Mouse (Mus musculus) left cerebral cortex, postnatal 25 days (tissue): ENCODE results near the gene Mtmr11. TPM values are rescaled to one million over a fixed set of nuclear protein-coding genes. Genes with fewer than 3 reads are reported as not detected.
A peak's percentile ranks its signal among the peaks of the same experiment; 100 is the strongest.
"Not testable (repeated sequence)": the region's sequence is repeated elsewhere in the genome, so short reads cannot be mapped to it uniquely, and the experiment has no call there.

Experiments
- DNase-seq, 2 experiments: peaks; one replicate each; pipeline ENCODE4 v3.0.0; 2022; ENCODE audit warnings: low spot score in 2 of 2, mixed read lengths in 1 of 2
- intact Hi-C: fragments of 180-260 bp; cut with DNase I; formaldehyde crosslinking; loops from one replicate; pipeline ENCODE4 v1.15.1; 2025
- total RNA-seq, 2 experiments: library from RNA; stranded (reverse); gene quantifications; 2 replicates each; pipeline ENCODE4 v1.2.3; 2021

Mtmr11 gene
- total RNA-seq, 2 experiments from 2014 or later = 6.4 to 6.8 TPM

GRCm38 (mm10) chr3:96170976-96171545, 9.3 kb downstream of the Mtmr11 start:
- intact Hi-C loops = no loop called here

GRCm38 (mm10) chr3:96171583-96172196, 9.9 kb downstream of the Mtmr11 start:
- DNase-seq = peak in 1 of 2 experiments; percentile 78
- intact Hi-C loops = loop anchor here (2.0 kb wide), 1 partner anchor 67 kb away; the partner anchor contains the start of gene Otud7b

More at GRCm38 (mm10) chr3:96170976-96171545, 9.3 kb downstream of the Mtmr11 start:
- DNase-seq = no peak

GRCm38 (mm10) chr3:96172197-96173178, 10.7 kb downstream of the Mtmr11 start, which contains the start of gene Sf3b4:
Gene Sf3b4 (plus strand): TSS chr3:96172332.
- intact Hi-C loops = loop anchor here (2.0 kb wide), 1 partner anchor 68 kb away; the partner anchor contains the start of gene Otud7b
- peak; percentile 87 to 91 for DNase-seq

GRCm38 (mm10) chr3:96173185-96173584, 11.4 kb downstream of the Mtmr11 start:
- no peak for DNase-seq
- intact Hi-C loops = loop anchor here (2.0 kb wide), 1 partner anchor 68 kb away; the partner anchor contains the start of gene Otud7b

- intact Hi-C loops, DNase-seq: not testable (repeated sequence)
Measured at GRCm38 (mm10) chr3:96174042-96174441, 12.2 kb downstream of the Mtmr11 start.

- no peak for DNase-seq
- intact Hi-C loops = no loop called here
Measured at GRCm38 (mm10) chr3:96175251-96175650, 13.4 kb downstream of the Mtmr11 start.

GRCm38 (mm10) chr3:96178427-96178826, 16.6 kb downstream of the Mtmr11 start:
- intact Hi-C loops = no loop called here
- no peak for DNase-seq

- intact Hi-C loops = no loop called here
- no peak for DNase-seq
Measured at GRCm38 (mm10) chr3:96178902-96179301, 17.1 kb downstream of the Mtmr11 start.

- peak in 1 of 2 experiments; percentile 47 for DNase-seq
- intact Hi-C loops = no loop called here
Measured at GRCm38 (mm10) chr3:96179531-96179930, 17.7 kb downstream of the Mtmr11 start.

- peak; percentile 73 to 79 for DNase-seq
- intact Hi-C loops = no loop called here
Measured at GRCm38 (mm10) chr3:96180727-96181477, 19.1 kb downstream of the Mtmr11 start, which contains the start of gene Sv2a. Gene Sv2a (plus strand): TSS chr3:96181151.

GRCm38 (mm10) chr3:96181510-96182381, 19.9 kb downstream of the Mtmr11 start:
- intact Hi-C loops = no loop called here
- DNase-seq = peak in 1 of 2 experiments; percentile 69

- DNase-seq = peak in 1 of 2 experiments; percentile 81
- intact Hi-C loops = no loop called here
Measured at GRCm38 (mm10) chr3:96182382-96182776, 20.6 kb downstream of the Mtmr11 start.

- DNase-seq = no peak
- intact Hi-C loops = no loop called here
Measured at GRCm38 (mm10) chr3:96192977-96193376, 31.2 kb downstream of the Mtmr11 start.

GRCm38 (mm10) chr3:96194966-96195365, 33.2 kb downstream of the Mtmr11 start:
- intact Hi-C loops = no loop called here

GRCm38 (mm10) chr3:96195616-96196313, 34.0 kb downstream of the Mtmr11 start:
- no peak for DNase-seq
- intact Hi-C loops = no loop called here

More at GRCm38 (mm10) chr3:96194966-96195365, 33.2 kb downstream of the Mtmr11 start:
- DNase-seq = no peak

GRCm38 (mm10) chr3:96196437-96197128, 34.8 kb downstream of the Mtmr11 start:
- intact Hi-C loops = no loop called here
- DNase-seq = peak in 1 of 2 experiments; percentile 38
